Mouse (Mus musculus) liver, postnatal 0 days (tissue): ENCODE measurements around the gene Carmil3. TPM values are rescaled to one million over a fixed set of nuclear protein-coding genes. Genes with fewer than 3 reads are reported as not detected.
A peak's percentile ranks its signal among the peaks of the same experiment; 100 is the strongest.

Source experiments
- ATAC-seq: fragments of 200-750 bp; cut with Nextera tagmentation; 2 replicates; pipeline ENCODE4 v1.8.0; 2017; ENCODE audit warnings: mild to moderate bottlenecking, moderate library complexity
- DNase-seq: peaks from one replicate; pipeline ENCODE4 v3.0.0-alpha.2; 2016
- H3K27ac ChIP-seq: fragments of 300-500 bp; sonication (generic); 2 replicates; pipeline ENCODE4 v1.5.1; 2014; ENCODE audit warnings: antibody characterized with exemption, moderate library complexity, mild to moderate bottlenecking, low read depth
- H3K27me3 ChIP-seq: fragments of 300-500 bp; sonication (generic); 2 replicates; pipeline ENCODE4 v1.6.1; 2014; ENCODE audit warnings: low read length, control low read depth, mixed read lengths; ENCODE audit not compliant: insufficient read depth
- H3K36me3 ChIP-seq: fragments of 300-500 bp; sonication (generic); replicated peaks from 2 replicates; pipeline ENCODE4 v1.6.1; 2014; ENCODE audit warnings: mild to moderate bottlenecking, control low read depth, low read length, moderate library complexity, mixed read lengths; ENCODE audit not compliant: insufficient read depth
- H3K4me1 ChIP-seq: fragments of 300-500 bp; sonication (generic); 2 replicates; pipeline ENCODE4 v1.6.1; 2014; ENCODE audit warnings: antibody characterized with exemption, mild to moderate bottlenecking, control low read depth; ENCODE audit not compliant: insufficient read depth
- H3K4me2 ChIP-seq: fragments of 300-500 bp; sonication (generic); 2 replicates; pipeline ENCODE4 v1.6.1; 2014; ENCODE audit warnings: low read depth, mild to moderate bottlenecking, low read length, moderate library complexity, mixed read lengths
- H3K4me3 ChIP-seq: fragments of 300-500 bp; sonication (generic); 2 replicates; pipeline ENCODE4 v1.5.1; 2014; ENCODE audit warnings: low read depth, low read length
- H3K9ac ChIP-seq: fragments of 300-500 bp; sonication (generic); replicated peaks from 2 replicates; pipeline ENCODE4 v1.6.1; 2014; ENCODE audit warnings: mild to moderate bottlenecking, moderate library complexity
- H3K9me3 ChIP-seq: fragments of 300-500 bp; sonication (generic); 2 replicates; pipeline ENCODE4 v1.6.1; 2016; ENCODE audit warnings: mild to moderate bottlenecking, control low read depth, low read length, mixed read lengths
- CTCF ChIP-seq: sonication (generic); IDR thresholded peaks from 2 replicates; pipeline ENCODE4 v1.5.1; 2016; ENCODE audit warnings: antibody characterized with exemption, low read depth
- EP300 ChIP-seq: IDR thresholded peaks from 2 replicates; pipeline ENCODE4 v1.6.1; 2016; ENCODE audit warnings: antibody characterized with exemption, low read depth, mild to moderate bottlenecking
- WGBS: fragments of 180-500 bp; shearing (Covaris S2); extraction: QIAGEN DNeasy Blood & Tissue Kit; methylation state at CpG from one replicate; pipeline ENCODE4 v1.1.7; 2014; ENCODE audit not compliant: insufficient replicate concordance; 5-methylcytosine and 5-hydroxymethylcytosine counted together
- polyA plus RNA-seq: library from polyadenylated mRNA; unstranded; fragments of >200 nt; fragmentation: Nextera tagmentation; extraction: Ambion mirVana; gene quantifications from 2 replicates; pipeline ENCODE4 v1.2.1, GENCODE M21; 2015

The Carmil3 gene
- polyA plus RNA-seq, 1 experiment from 2014 or later = 0.08 TPM

- TF ChIP-seq CTCF = no peak
- no peak for TF ChIP-seq EP300
These were observed 24.0 kb upstream of the Carmil3 start for GRCm38 (mm10) chr14:55466481-55466880.

GRCm38 (mm10) chr14:55467108-55467507, 23.3 kb upstream of the Carmil3 start:
- DNase-seq (no peak), ATAC-seq (no peak)
- WGBS = 78% methylated on average over 7 of the region's 7 CpGs
- H3K9me3 ChIP-seq = no peaks in the 10 kb centered on the region
- no peak overlapping the region for H3K9ac ChIP-seq
- no peak overlapping the region for H3K4me2 ChIP-seq
- H3K4me1 ChIP-seq = peaks cover 15% of the 10 kb centered on the region
- TF ChIP-seq EP300 (no peak), CTCF (no peak)
- H3K27me3 ChIP-seq = no peaks in the 10 kb centered on the region
- H3K4me3 ChIP-seq = no peak overlapping the region
- H3K27ac ChIP-seq = peak overlapping the region; percentile 90; the same call in 1 of the 2 replicates
- no peaks in the 10 kb centered on the region for H3K36me3 ChIP-seq

More at GRCm38 (mm10) chr14:55466481-55466880, 24.0 kb upstream of the Carmil3 start:
- Histone ChIP-seq H3K36me3 (no peaks in the 10 kb centered on the region), H3K9ac (no peak overlapping the region), H3K4me3 (no peak overlapping the region), H3K4me2 (no peak overlapping the region), H3K4me1 (peaks cover 15% of the 10 kb centered on the region), H3K27me3 (no peaks in the 10 kb centered on the region), H3K27ac (no peak overlapping the region), H3K9me3 (no peaks in the 10 kb centered on the region)
- no peak for ATAC-seq
- DNase-seq = no peak
- 53% methylated on average over 4 of the region's 4 CpGs for WGBS

- TF ChIP-seq EP300 (peak; percentile 82), CTCF (no peak)
- peak; percentile 92 for ATAC-seq
- Histone ChIP-seq H3K36me3 (no peaks in the 10 kb centered on the region), H3K27me3 (no peaks in the 10 kb centered on the region), H3K9ac (no peak overlapping the region), H3K27ac (peak overlapping the region; percentile 90), H3K4me2 (no peak overlapping the region), H3K4me1 (peaks cover 15% of the 10 kb centered on the region), H3K4me3 (no peak overlapping the region), H3K9me3 (no peaks in the 10 kb centered on the region)
- no peak for DNase-seq
- 51% methylated on average over 2 of the region's 2 CpGs for WGBS
These were observed 22.1 kb upstream of the Carmil3 start for GRCm38 (mm10) chr14:55468301-55468741.

- H3K9ac ChIP-seq = no peak overlapping the region
- no peaks in the 10 kb centered on the region for H3K36me3 ChIP-seq
- peaks cover 15% of the 10 kb centered on the region for H3K4me1 ChIP-seq
- no peaks in the 10 kb centered on the region for H3K9me3 ChIP-seq
- H3K27ac ChIP-seq = peak overlapping the region; percentile 90
- H3K4me3 ChIP-seq = no peak overlapping the region
- WGBS = 55% methylated on average over 2 of the region's 2 CpGs
- no peak for DNase-seq
- TF ChIP-seq EP300 (no peak), CTCF (no peak)
- H3K4me2 ChIP-seq = no peak overlapping the region
- ATAC-seq = peak; percentile 68
- H3K27me3 ChIP-seq = no peaks in the 10 kb centered on the region
These were observed 21.4 kb upstream of the Carmil3 start for GRCm38 (mm10) chr14:55469041-55469440.

GRCm38 (mm10) chr14:55469821-55470220, 20.6 kb upstream of the Carmil3 start:
- peak overlapping the region; percentile 90 for H3K27ac ChIP-seq
- 62% methylated on average over 6 of the region's 6 CpGs for WGBS
- DNase-seq = no peak

GRCm38 (mm10) chr14:55470806-55471205, 19.6 kb upstream of the Carmil3 start:
- Histone ChIP-seq H3K4me3 (no peak overlapping the region), H3K4me1 (peaks cover 17% of the 10 kb centered on the region), H3K9me3 (no peaks in the 10 kb centered on the region), H3K27ac (0 out of 2 replicates have a peak overlapping the region, but pooled peaks have one; percentile 4), H3K4me2 (peak overlapping the region; percentile 24; the same call in 1 of the 2 replicates), H3K36me3 (no peaks in the 10 kb centered on the region), H3K9ac (no peak overlapping the region), H3K27me3 (no peaks in the 10 kb centered on the region)
- ATAC-seq (no peak), DNase-seq (no peak)
- TF ChIP-seq CTCF (no peak), EP300 (no peak)
- WGBS = 3% methylated on average over 10 of the region's 10 CpGs

More at GRCm38 (mm10) chr14:55469821-55470220, 20.6 kb upstream of the Carmil3 start:
- no peaks in the 10 kb centered on the region for H3K36me3 ChIP-seq
- ATAC-seq = no peak
- no peak for TF ChIP-seq EP300
- TF ChIP-seq CTCF = no peak
- no peak overlapping the region for H3K4me3 ChIP-seq
- no peak overlapping the region for H3K4me2 ChIP-seq
- peaks cover 15% of the 10 kb centered on the region for H3K4me1 ChIP-seq
- no peaks in the 10 kb centered on the region for H3K9me3 ChIP-seq
- no peaks in the 10 kb centered on the region for H3K27me3 ChIP-seq
- H3K9ac ChIP-seq = no peak overlapping the region
